Mouse (Mus musculus): ENCODE measurements around the gene Ces2h. TPM values are rescaled to one million over a fixed set of nuclear protein-coding genes. Genes with fewer than 3 reads are reported as not detected.
"Not testable (repeated sequence)": the region's sequence is repeated elsewhere in the genome, so short reads cannot be mapped to it uniquely, and the experiment has no call there.

Gene Ces2h
- polyA plus RNA-seq, 1 experiment from 2014 or later: not detected

GRCm38 (mm10) chr8:105025050-105025449 is 24.4 kb downstream of the Ces2h start:
- Histone ChIP-seq H3K27me3 (ENCODE audit: insufficient read depth, poor library complexity, severe bottlenecking) (no peaks in the 10 kb centered on the region), H3K36me3 (no peaks in the 10 kb centered on the region), H3K4me3 (no peak overlapping the region), H3K9me3 (peaks cover 3% of the 10 kb centered on the region; the same call in 1 of the 2 replicates), H3K27ac (no peak overlapping the region), H3K4me1 (replicated peaks) (no peaks in the 10 kb centered on the region)
- WGBS: 65% methylated on average over 2 of the region's 2 CpGs
- DNase-seq (ENCODE audit: low spot score): no peak

GRCm38 (mm10) chr8:105043510-105043909 is 42.9 kb downstream of the Ces2h start:
- WGBS: 78% methylated on average over 1 of the region's 1 CpGs
- Histone ChIP-seq H3K27me3 (ENCODE audit: insufficient read depth, poor library complexity, severe bottlenecking) (no peaks in the 10 kb centered on the region), H3K36me3 (no peaks in the 10 kb centered on the region)

GRCm38 (mm10) chr8:105045824-105046401 is 45.3 kb downstream of the Ces2h start:
- no peaks in the 10 kb centered on the region for H3K27me3 ChIP-seq (ENCODE audit: insufficient read depth, poor library complexity, severe bottlenecking)
- no peaks in the 10 kb centered on the region for H3K4me1 ChIP-seq (replicated peaks)
- WGBS: 90% methylated on average over 3 of the region's 3 CpGs
- no peak overlapping the region for H3K27ac ChIP-seq
- H3K9me3 ChIP-seq: no peaks in the 10 kb centered on the region
- no peak for DNase-seq (ENCODE audit: low spot score)
- H3K4me3 ChIP-seq: no peak overlapping the region
- no peaks in the 10 kb centered on the region for H3K36me3 ChIP-seq

More at GRCm38 (mm10) chr8:105043510-105043909, 42.9 kb downstream of the Ces2h start:
- no peaks in the 10 kb centered on the region for H3K9me3 ChIP-seq
- no peak for DNase-seq (ENCODE audit: low spot score)
- no peaks in the 10 kb centered on the region for H3K4me1 ChIP-seq (replicated peaks)
- H3K4me3 ChIP-seq: no peak overlapping the region
- H3K27ac ChIP-seq: no peak overlapping the region

- no peaks in the 10 kb centered on the region for H3K27me3 ChIP-seq (ENCODE audit: insufficient read depth, poor library complexity, severe bottlenecking)
- no peak within 1 kb of the TSS for H3K4me3 ChIP-seq
- no peaks in the 10 kb centered on the region for H3K4me1 ChIP-seq (replicated peaks)
- no peak for DNase-seq (ENCODE audit: low spot score)
- H3K9me3 ChIP-seq: no peaks in the 10 kb centered on the region
- H3K36me3 ChIP-seq: no peaks in the 10 kb centered on the region
- H3K27ac ChIP-seq: no peak within 1 kb of the TSS
- WGBS: 75% methylated on average over 3 of the region's 3 CpGs
These were observed 47.8 kb downstream of the Ces2h start, which contains the start of gene Ces3a for GRCm38 (mm10) chr8:105048371-105048854. TSS of gene Ces3a (plus strand) at chr8:105048601.

GRCm38 (mm10) chr8:105056211-105056610 is 55.6 kb downstream of the Ces2h start:
- Histone ChIP-seq H3K9me3 (no peaks in the 10 kb centered on the region), H3K27me3 (ENCODE audit: insufficient read depth, poor library complexity, severe bottlenecking) (no peaks in the 10 kb centered on the region), H3K27ac (no peak overlapping the region), H3K4me1 (replicated peaks) (no peaks in the 10 kb centered on the region), H3K4me3 (no peak overlapping the region), H3K36me3 (no peaks in the 10 kb centered on the region)
- no peak for DNase-seq (ENCODE audit: low spot score)
- 92% methylated on average over 4 of the region's 4 CpGs for WGBS

- Histone ChIP-seq H3K9me3 (no peaks in the 10 kb centered on the region), H3K27ac (no peak overlapping the region), H3K4me1 (replicated peaks) (no peaks in the 10 kb centered on the region), H3K4me3 (no peak overlapping the region), H3K36me3 (no peaks in the 10 kb centered on the region), H3K27me3 (ENCODE audit: insufficient read depth, poor library complexity, severe bottlenecking) (no peaks in the 10 kb centered on the region)
- no peak for DNase-seq (ENCODE audit: low spot score)
These were observed 59.4 kb downstream of the Ces2h start for GRCm38 (mm10) chr8:105060056-105060455.

GRCm38 (mm10) chr8:105066761-105067160 is 66.1 kb downstream of the Ces2h start:
- no peaks in the 10 kb centered on the region for H3K9me3 ChIP-seq
- peak; percentile 61 for DNase-seq (ENCODE audit: low spot score)
- WGBS: 15% methylated on average over 1 of the region's 1 CpGs
- no peaks in the 10 kb centered on the region; the same call in 1 of the 2 replicates for H3K27me3 ChIP-seq (ENCODE audit: insufficient read depth, poor library complexity, severe bottlenecking)
- no peak overlapping the region for H3K4me3 ChIP-seq
- no peaks in the 10 kb centered on the region for H3K36me3 ChIP-seq
- no peak overlapping the region for H3K27ac ChIP-seq
- no peaks in the 10 kb centered on the region for H3K4me1 ChIP-seq (replicated peaks)

GRCm38 (mm10) chr8:105067905-105068304 is 67.3 kb downstream of the Ces2h start:
- H3K9me3 ChIP-seq; H3K4me1 ChIP-seq (replicated peaks); H3K36me3 ChIP-seq; H3K4me3 ChIP-seq; DNase-seq (ENCODE audit: low spot score); H3K27me3 ChIP-seq (ENCODE audit: insufficient read depth, poor library complexity, severe bottlenecking); H3K27ac ChIP-seq: not testable (repeated sequence)
- 79% methylated on average over 7 of the region's 7 CpGs for WGBS

- H3K4me1 ChIP-seq (replicated peaks): no peaks in the 10 kb centered on the region
- no peak for DNase-seq (ENCODE audit: low spot score)
- no peaks in the 10 kb centered on the region for H3K9me3 ChIP-seq
- no peak overlapping the region for H3K27ac ChIP-seq
- no peaks in the 10 kb centered on the region for H3K36me3 ChIP-seq
- no peak overlapping the region for H3K4me3 ChIP-seq
- no peaks in the 10 kb centered on the region; the same call in 1 of the 2 replicates for H3K27me3 ChIP-seq (ENCODE audit: insufficient read depth, poor library complexity, severe bottlenecking)
These were observed 68.3 kb downstream of the Ces2h start for GRCm38 (mm10) chr8:105068971-105069370.

Other genes starting within 250 kb of the Ces2h start
- gene Ces2b, start 169.3 kb upstream of the Ces2h start, polyA plus RNA-seq (2016; fragmentation: Nextera tagmentation; extraction: Ambion mirVana): 0.22 TPM in 1 of 2 replicates, not detected in the other
- gene Ces2c, start 153.8 kb upstream of the Ces2h start, polyA plus RNA-seq (2016; fragmentation: Nextera tagmentation; extraction: Ambion mirVana): not detected in 2 replicates
- gene Ces2e, start 74.6 kb upstream of the Ces2h start, polyA plus RNA-seq (2016; fragmentation: Nextera tagmentation; extraction: Ambion mirVana): not detected in 2 replicates
- not detected in 2 replicates for gene Ces2f, start 53.5 kb upstream of the Ces2h start, polyA plus RNA-seq (2016; fragmentation: Nextera tagmentation; extraction: Ambion mirVana)
- not detected in 2 replicates for gene Ces2g, start 39.1 kb upstream of the Ces2h start, polyA plus RNA-seq (2016; fragmentation: Nextera tagmentation; extraction: Ambion mirVana)
- not detected in 2 replicates for gene Ces3a, start 47.7 kb downstream of the Ces2h start, polyA plus RNA-seq (2016; fragmentation: Nextera tagmentation; extraction: Ambion mirVana)
- not detected in 2 replicates for gene Ces3b, start 82.9 kb downstream of the Ces2h start, polyA plus RNA-seq (2016; fragmentation: Nextera tagmentation; extraction: Ambion mirVana)
- not detected in 2 replicates for gene Ces4a, start 130.9 kb downstream of the Ces2h start, polyA plus RNA-seq (2016; fragmentation: Nextera tagmentation; extraction: Ambion mirVana)
- gene Cbfb, start 169.8 kb downstream of the Ces2h start, polyA plus RNA-seq (2016; fragmentation: Nextera tagmentation; extraction: Ambion mirVana): 42.1 and 54.9 TPM in 2 replicates
- 27.0 and 27.1 TPM in 2 replicates for gene D230025D16Rik, start 224.3 kb downstream of the Ces2h start, polyA plus RNA-seq (2016; fragmentation: Nextera tagmentation; extraction: Ambion mirVana)

Data from hindbrain, embryonic 10.5 days (tissue).